Mouse (Mus musculus) granulocyte monocyte progenitor cell, adult 5-6 weeks (primary cell): ENCODE data around the gene Calu. TPM values are rescaled to one million over a fixed set of nuclear protein-coding genes. Genes with fewer than 3 reads are reported as not detected.
"Not testable (repeated sequence)": the region's sequence is repeated elsewhere in the genome, so short reads cannot be mapped to it uniquely, and the experiment has no call there.

Experiments used
- ATAC-seq: replicated peaks from 2 replicates; pipeline ENCODE4 v1.8.0; 2016; ENCODE audit warnings: mild to moderate bottlenecking, moderate TSS enrichment, inconsistent platforms; ENCODE audit not compliant: poor library complexity, severe bottlenecking
- total RNA-seq, 2 experiments: library from RNA; stranded (forward) in 1 of 2; stranded (reverse) in 1 of 2; fragments of 200-712, 200-1000 nt in 1 of 2; fragments of >200 nt in 1 of 2; fragmentation: Nextera tagmentation in 1 of 2; gene quantifications; 2 replicates each; pipeline ENCODE4 v1.2.3; 2014 to 2017

Gene Calu
- total RNA-seq (2014; fragmentation: Nextera tagmentation) = 72.1 and 86.1 TPM in 2 replicates
- total RNA-seq (2017) = 228 and 237 TPM in 2 replicates

GRCm38 (mm10) chr6:29347665-29348370 is at the start of gene Calu:
TSS of gene Calu (plus strand) at chr6:29348069.
- peak; percentile 95 for ATAC-seq

- no peak for ATAC-seq
Observed at GRCm38 (mm10) chr6:29299112-29299511, 48.8 kb upstream of the Calu start.

- ATAC-seq = no peak
Observed at GRCm38 (mm10) chr6:29303251-29303650, 44.6 kb upstream of the Calu start.

- ATAC-seq = no peak
Observed at GRCm38 (mm10) chr6:29303726-29304125, 44.1 kb upstream of the Calu start.

GRCm38 (mm10) chr6:29305462-29305861 is 42.4 kb upstream of the Calu start:
- no peak for ATAC-seq

GRCm38 (mm10) chr6:29308846-29309605 is 38.8 kb upstream of the Calu start:
- ATAC-seq = no peak

GRCm38 (mm10) chr6:29313690-29314202 is 34.1 kb upstream of the Calu start:
- ATAC-seq = no peak

- ATAC-seq = no peak
Observed at GRCm38 (mm10) chr6:29317286-29317685, 30.6 kb upstream of the Calu start.

GRCm38 (mm10) chr6:29317941-29318340 is 29.9 kb upstream of the Calu start:
- no peak for ATAC-seq

- ATAC-seq = no peak
Observed at GRCm38 (mm10) chr6:29318879-29319278, 29.0 kb upstream of the Calu start, which contains the start of gene Fam71f1. TSS of gene Fam71f1 (plus strand) at chr6:29319140.

- ATAC-seq = no peak
Observed at GRCm38 (mm10) chr6:29321586-29321985, 26.3 kb upstream of the Calu start.

- ATAC-seq = no peak
Observed at GRCm38 (mm10) chr6:29322147-29322546, 25.7 kb upstream of the Calu start.

- ATAC-seq = peak; percentile 65
Observed at GRCm38 (mm10) chr6:29322735-29323134, 25.1 kb upstream of the Calu start.

- ATAC-seq = peak; percentile 71
Observed at GRCm38 (mm10) chr6:29326961-29327360, 20.9 kb upstream of the Calu start.

- peak; percentile 69 for ATAC-seq
Observed at GRCm38 (mm10) chr6:29329514-29329913, 18.4 kb upstream of the Calu start.

- not testable (repeated sequence) for ATAC-seq
Observed at GRCm38 (mm10) chr6:29346512-29346911, 1.4 kb upstream of the Calu start.

GRCm38 (mm10) chr6:29347189-29347588 is 680 bp upstream of the Calu start:
- no peak for ATAC-seq

- ATAC-seq = no peak
Observed at GRCm38 (mm10) chr6:29348371-29348724, 479 bp downstream of the Calu start.

- ATAC-seq = no peak
Observed at GRCm38 (mm10) chr6:29351613-29352012, 3.7 kb downstream of the Calu start.

GRCm38 (mm10) chr6:29352816-29353215 is 4.9 kb downstream of the Calu start:
- ATAC-seq = no peak

- no peak for ATAC-seq
Observed at GRCm38 (mm10) chr6:29359386-29359785, 11.5 kb downstream of the Calu start.
